Mouse (Mus musculus) limb, embryonic 13.5 days (tissue): ENCODE measurements around the gene Tma16. TPM values are rescaled to one million over a fixed set of nuclear protein-coding genes. Genes with fewer than 3 reads are reported as not detected.

Experiments
- ATAC-seq: fragments of 200-750 bp; cut with Nextera tagmentation; 2 replicates; pipeline ENCODE4 v1.8.0; 2017; ENCODE audit warnings: low read depth, moderate number of reproducible peaks, moderate TSS enrichment; ENCODE audit not compliant: low FRiP score
- H3K27ac ChIP-seq: fragments of 300-500 bp; sonication (generic); 2 replicates; pipeline ENCODE4 v1.5.1; 2015; ENCODE audit warnings: inconsistent platforms, mild to moderate bottlenecking, moderate library complexity
- H3K27me3 ChIP-seq: fragments of 300-500 bp; sonication (generic); 2 replicates; pipeline ENCODE4 v1.6.1; 2015; ENCODE audit warnings: mild to moderate bottlenecking, inconsistent platforms
- H3K36me3 ChIP-seq: fragments of 300-500 bp; sonication (generic); 2 replicates; pipeline ENCODE4 v1.6.1; 2015; ENCODE audit warnings: inconsistent platforms, mild to moderate bottlenecking, moderate library complexity
- H3K4me1 ChIP-seq: fragments of 300-500 bp; sonication (generic); 2 replicates; pipeline ENCODE4 v1.6.1; 2015; ENCODE audit warnings: inconsistent platforms
- H3K4me2 ChIP-seq: fragments of 300-500 bp; sonication (generic); replicated peaks from 2 replicates; pipeline ENCODE4 v1.6.1; 2015; ENCODE audit warnings: inconsistent platforms, mild to moderate bottlenecking, moderate library complexity
- H3K4me3 ChIP-seq: fragments of 300-500 bp; sonication (generic); 2 replicates; pipeline ENCODE4 v1.5.1; 2015; ENCODE audit warnings: moderate library complexity, mild to moderate bottlenecking, inconsistent platforms
- H3K9ac ChIP-seq: fragments of 300-500 bp; sonication (generic); 2 replicates; pipeline ENCODE4 v1.6.1; 2015; ENCODE audit warnings: mild to moderate bottlenecking, inconsistent platforms
- H3K9me3 ChIP-seq: fragments of 300-500 bp; sonication (generic); 2 replicates; pipeline ENCODE4 v1.6.1; 2016; ENCODE audit warnings: inconsistent platforms
- WGBS: fragments of 180-500 bp; shearing (Covaris S2); methylation state at CpG from one replicate; pipeline ENCODE4 v1.1.7; 2015; 5-methylcytosine and 5-hydroxymethylcytosine counted together
- polyA plus RNA-seq: library from polyadenylated mRNA; unstranded; fragments of >200 nt; fragmentation: Nextera tagmentation; extraction: Ambion mirVana; gene quantifications from 2 replicates; pipeline ENCODE4 v1.2.1, GENCODE M21; 2015

Tma16 gene
- polyA plus RNA-seq, 1 experiment from 2014 or later: 15.1 TPM

DNA sequence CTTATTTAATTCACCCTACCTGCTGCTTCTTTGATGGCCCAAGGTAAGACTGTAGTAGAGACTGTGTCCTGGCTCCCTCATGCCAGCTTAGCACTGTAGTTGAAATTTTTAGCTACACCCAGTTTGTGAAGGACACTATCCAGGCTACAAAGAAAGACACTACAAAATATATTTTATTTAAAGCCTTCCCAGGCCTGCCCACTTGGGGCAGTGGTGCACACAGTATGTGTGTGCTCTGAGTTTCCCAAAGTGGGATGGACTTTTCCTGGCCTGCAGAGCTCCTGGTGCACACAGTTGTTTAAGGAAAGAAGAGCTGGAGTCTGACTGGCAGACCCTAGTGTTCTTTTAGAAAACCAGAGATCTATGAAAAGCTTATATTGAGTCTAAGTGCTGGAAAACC, 29.3 kb downstream of the Tma16 start:
- Histone ChIP-seq H3K9ac (no peak overlapping the region), H3K4me2 (no peak overlapping the region), H3K27ac (no peak overlapping the region), H3K36me3 (no peaks in the 10 kb centered on the region), H3K4me3 (no peak overlapping the region), H3K27me3 (no peaks in the 10 kb centered on the region), H3K4me1 (no peaks in the 10 kb centered on the region), H3K9me3 (no peaks in the 10 kb centered on the region)
- no peak for ATAC-seq

- Histone ChIP-seq H3K9ac (no peak overlapping the region), H3K27me3 (no peaks in the 10 kb centered on the region), H3K36me3 (no peaks in the 10 kb centered on the region), H3K9me3 (no peaks in the 10 kb centered on the region), H3K4me3 (no peak overlapping the region), H3K27ac (no peak overlapping the region), H3K4me1 (no peaks in the 10 kb centered on the region), H3K4me2 (no peak overlapping the region)
- ATAC-seq: no peak
- WGBS: 24% methylated on average over 5 of the region's 5 CpGs
These were observed 35.6 kb downstream of the Tma16 start for GRCm38 (mm10) chr8:66450691-66451090.

DNA sequence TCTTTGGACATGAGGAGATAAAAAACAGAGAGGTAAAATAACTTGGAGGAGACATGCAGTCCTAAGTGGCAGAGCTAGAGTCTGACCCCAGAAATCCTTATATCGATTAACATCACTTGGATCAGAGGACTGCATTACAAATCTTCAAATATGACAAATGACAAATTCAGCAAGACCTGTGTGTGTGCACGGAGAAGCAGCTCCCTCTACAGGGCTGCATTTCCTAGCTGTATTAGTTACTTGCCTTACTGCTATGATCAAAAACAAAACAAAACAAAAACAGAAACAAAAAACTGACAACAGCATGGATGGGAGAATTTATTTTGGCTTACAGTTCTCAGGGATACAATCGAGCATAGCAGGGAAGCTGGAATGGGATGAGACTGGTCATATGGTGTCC, 41.0 kb downstream of the Tma16 start:
- no peak for ATAC-seq
- no peak overlapping the region for H3K4me2 ChIP-seq
- 70% methylated on average over 3 of the region's 3 CpGs for WGBS
- H3K9ac ChIP-seq: no peak overlapping the region
- no peaks in the 10 kb centered on the region for H3K27me3 ChIP-seq
- no peak overlapping the region for H3K27ac ChIP-seq
- H3K9me3 ChIP-seq: no peaks in the 10 kb centered on the region
- H3K4me1 ChIP-seq: no peaks in the 10 kb centered on the region
- no peak overlapping the region for H3K4me3 ChIP-seq
- no peaks in the 10 kb centered on the region for H3K36me3 ChIP-seq

DNA sequence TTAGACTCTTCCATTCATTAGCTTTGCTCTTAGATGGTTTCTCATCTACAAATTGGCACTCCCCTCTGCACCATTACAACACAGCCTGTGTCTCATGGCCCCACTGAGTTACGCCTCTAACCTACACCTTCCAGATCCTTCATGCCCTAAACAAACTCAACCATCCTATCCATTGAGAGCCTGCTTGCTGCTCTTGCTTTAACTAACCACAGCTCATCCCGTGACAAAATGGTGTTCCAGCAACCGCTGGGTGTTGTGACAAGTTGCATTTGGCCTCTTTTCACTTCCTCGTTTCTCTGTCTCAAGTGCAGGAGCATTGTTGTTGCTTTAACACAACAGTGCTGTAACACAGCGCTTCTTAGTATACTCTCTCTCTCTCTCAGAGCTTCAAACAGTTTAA, 42.2 kb downstream of the Tma16 start:
- no peaks in the 10 kb centered on the region for H3K36me3 ChIP-seq
- no peak overlapping the region for H3K9ac ChIP-seq
- no peak overlapping the region for H3K4me3 ChIP-seq
- ATAC-seq: no peak
- H3K4me2 ChIP-seq: no peak overlapping the region
- no peaks in the 10 kb centered on the region for H3K4me1 ChIP-seq
- 81% methylated on average over 5 of the region's 5 CpGs for WGBS
- H3K27ac ChIP-seq: no peak overlapping the region
- H3K27me3 ChIP-seq: no peaks in the 10 kb centered on the region
- H3K9me3 ChIP-seq: no peaks in the 10 kb centered on the region

- WGBS: 40% methylated on average over 1 of the region's 1 CpGs
- H3K4me1 ChIP-seq: no peaks in the 10 kb centered on the region
- H3K9ac ChIP-seq: no peak overlapping the region
- H3K4me3 ChIP-seq: no peak overlapping the region
- no peak for ATAC-seq
- H3K27ac ChIP-seq: no peak overlapping the region
- no peaks in the 10 kb centered on the region for H3K27me3 ChIP-seq
- no peaks in the 10 kb centered on the region for H3K36me3 ChIP-seq
- H3K9me3 ChIP-seq: no peaks in the 10 kb centered on the region
- no peak overlapping the region for H3K4me2 ChIP-seq
These were observed 43.6 kb downstream of the Tma16 start for GRCm38 (mm10) chr8:66442778-66443177.

- ATAC-seq: peak; percentile 59; the same call in 1 of the 2 replicates
- no peak overlapping the region for H3K4me3 ChIP-seq
- no peak overlapping the region for H3K4me2 ChIP-seq
These were observed 45.2 kb downstream of the Tma16 start for GRCm38 (mm10) chr8:66441123-66441522.

GRCm38 (mm10) chr8:66438468-66438867, 47.9 kb downstream of the Tma16 start:
- Histone ChIP-seq H3K4me3 (no peak overlapping the region), H3K9ac (no peak overlapping the region), H3K27me3 (no peaks in the 10 kb centered on the region), H3K4me1 (no peaks in the 10 kb centered on the region), H3K9me3 (no peaks in the 10 kb centered on the region), H3K4me2 (no peak overlapping the region), H3K36me3 (no peaks in the 10 kb centered on the region), H3K27ac (no peak overlapping the region)
- 87% methylated on average over 4 of the region's 4 CpGs for WGBS
- ATAC-seq: no peak

More at GRCm38 (mm10) chr8:66441123-66441522, 45.2 kb downstream of the Tma16 start:
- no peaks in the 10 kb centered on the region for H3K27me3 ChIP-seq
- H3K36me3 ChIP-seq: no peaks in the 10 kb centered on the region
- H3K9me3 ChIP-seq: no peaks in the 10 kb centered on the region
- H3K9ac ChIP-seq: no peak overlapping the region
- no peak overlapping the region for H3K27ac ChIP-seq
- H3K4me1 ChIP-seq: no peaks in the 10 kb centered on the region
- 21% methylated on average over 1 of the region's 1 CpGs for WGBS

- Histone ChIP-seq H3K27me3 (no peaks in the 10 kb centered on the region), H3K36me3 (no peaks in the 10 kb centered on the region), H3K9ac (no peak overlapping the region), H3K9me3 (no peaks in the 10 kb centered on the region), H3K4me3 (no peak overlapping the region), H3K27ac (no peak overlapping the region), H3K4me2 (no peak overlapping the region), H3K4me1 (no peaks in the 10 kb centered on the region)
- 67% methylated on average over 3 of the region's 3 CpGs for WGBS
- ATAC-seq: no peak
These were observed 48.4 kb downstream of the Tma16 start for GRCm38 (mm10) chr8:66437929-66438328.

GRCm38 (mm10) chr8:66436804-66437203, 49.5 kb downstream of the Tma16 start:
- Histone ChIP-seq H3K27me3 (no peaks in the 10 kb centered on the region), H3K4me1 (no peaks in the 10 kb centered on the region), H3K27ac (no peak overlapping the region), H3K9me3 (no peaks in the 10 kb centered on the region), H3K4me2 (no peak overlapping the region), H3K9ac (no peak overlapping the region), H3K36me3 (no peaks in the 10 kb centered on the region), H3K4me3 (no peak overlapping the region)
- no peak for ATAC-seq
- 93% methylated on average over 1 of the region's 1 CpGs for WGBS

- Histone ChIP-seq H3K27me3 (no peaks in the 10 kb centered on the region), H3K9me3 (no peaks in the 10 kb centered on the region), H3K27ac (no peak overlapping the region), H3K4me3 (no peak overlapping the region), H3K9ac (no peak overlapping the region), H3K4me2 (no peak overlapping the region), H3K36me3 (no peaks in the 10 kb centered on the region), H3K4me1 (no peaks in the 10 kb centered on the region)
- ATAC-seq: no peak
These were observed 52.8 kb downstream of the Tma16 start for GRCm38 (mm10) chr8:66433577-66433976.

GRCm38 (mm10) chr8:66430639-66431038, 55.7 kb downstream of the Tma16 start:
- Histone ChIP-seq H3K9ac (no peak overlapping the region), H3K4me3 (no peak overlapping the region), H3K4me1 (no peaks in the 10 kb centered on the region), H3K4me2 (no peak overlapping the region), H3K27me3 (no peaks in the 10 kb centered on the region), H3K27ac (no peak overlapping the region), H3K36me3 (no peaks in the 10 kb centered on the region), H3K9me3 (no peaks in the 10 kb centered on the region)
- 67% methylated on average over 2 of the region's 2 CpGs for WGBS
- no peak for ATAC-seq
